Mouse (Mus musculus): ENCODE data around the gene Mcts2. TPM values are rescaled to one million over a fixed set of nuclear protein-coding genes. Genes with fewer than 3 reads are reported as not detected.

Gene Mcts2
- total and polyA plus RNA-seq, 3 experiments, result 2.7 to 3.0 TPM; not detected in 1

DNA sequence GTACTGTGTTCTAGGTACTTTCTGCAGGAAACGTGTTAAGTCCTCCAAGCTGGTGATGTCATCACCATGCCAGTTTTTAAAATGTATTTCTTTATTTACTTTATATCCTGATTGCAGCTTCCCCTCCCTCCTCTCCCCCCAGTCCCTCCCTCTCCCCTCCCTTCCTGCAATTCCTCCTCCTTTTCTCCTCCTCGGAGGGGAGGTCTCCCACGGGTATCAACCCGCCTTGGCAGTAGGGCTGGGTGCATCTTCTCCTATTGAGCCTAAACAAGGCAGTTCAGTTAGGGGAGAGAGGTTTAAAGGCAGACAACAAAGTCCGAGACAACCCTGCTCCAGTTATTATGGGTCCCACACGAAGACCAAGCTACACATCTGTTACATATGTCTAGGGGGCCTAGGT lies 48.0 kb upstream of the Mcts2 start:
- no peak overlapping the region for H3K9ac ChIP-seq (ENCODE audit: control insufficient read depth, low read depth, low read length, poor library complexity, severe bottlenecking)
- no peak for DNase-seq (ENCODE audit: low read depth, low spot score)
- no peaks in the 10 kb centered on the region for H3K36me3 ChIP-seq (ENCODE audit: control insufficient read depth in 1 of 2, insufficient read depth in 2 of 2, low read length in 2 of 2)
- H3K9me3 ChIP-seq (replicated peaks; ENCODE audit: insufficient read depth, low read length), result no peaks in the 10 kb centered on the region
- no peak for TF ChIP-seq USF2 (IDR thresholded peaks at IDR 0.05; ENCODE audit: borderline replicate concordance in 1 of 2, insufficient read depth in 1 of 2, low read depth in 1 of 2, low read length in 2 of 2)
- TF ChIP-seq MYB (IDR thresholded peaks at IDR 0.05; ENCODE audit: low read depth, low read length), result no peak
- no peak for TF ChIP-seq GATA1 (IDR thresholded peaks at IDR 0.05; ENCODE audit: low read depth, low read length)
- TF ChIP-seq ELF1 (IDR thresholded peaks at IDR 0.05; ENCODE audit: low read depth, low read length), result no peak
- TF ChIP-seq SIN3A (IDR thresholded peaks at IDR 0.05; ENCODE audit: low read length), result no peak
- TF ChIP-seq HCFC1 (IDR thresholded peaks at IDR 0.05; ENCODE audit: low read depth, low read length), result no peak
- TF ChIP-seq CHD1 (IDR thresholded peaks at IDR 0.05; ENCODE audit: low read depth, low read length), result no peak
- TF ChIP-seq TCF12 (IDR thresholded peaks at IDR 0.05; ENCODE audit: low read depth, low read length), result no peak
- TF ChIP-seq USF1 (IDR thresholded peaks at IDR 0.05; ENCODE audit: low read depth, low read length), result no peak
- no peak for TF ChIP-seq POLR2A (IDR thresholded peaks at IDR 0.05; ENCODE audit: control insufficient read depth in 1 of 2, insufficient read depth in 1 of 2, low read depth in 1 of 2, low read length in 2 of 2, poor library complexity in 1 of 2)
- TF ChIP-seq ZNF384 (IDR thresholded peaks at IDR 0.05; ENCODE audit: low read depth, low read length), result no peak
- no peak for TF ChIP-seq MAX (IDR thresholded peaks at IDR 0.05; ENCODE audit: low read length)
- no peak for TF ChIP-seq KAT2A (conservative IDR thresholded peaks at IDR 0.05; ENCODE audit: low read depth, low read length)
- no peak for TF ChIP-seq TAL1 (IDR thresholded peaks at IDR 0.05; ENCODE audit: low read length)
- no peak for TF ChIP-seq BHLHE40 (IDR thresholded peaks at IDR 0.05; ENCODE audit: borderline replicate concordance, low read depth, low read length)
- no peak for TF ChIP-seq EP300 (IDR thresholded peaks at IDR 0.05; ENCODE audit: low read depth in 1 of 2, low read length in 2 of 2)
- TF ChIP-seq MEF2A (IDR thresholded peaks at IDR 0.05; ENCODE audit: extremely low read depth, insufficient replicate concordance, low read depth, low read length, poor library complexity, severe bottlenecking), result no peak
- peaks cover 2% of the 10 kb centered on the region in 2 experiments; a peak in 3 of 4 replicates for H3K27me3 ChIP-seq (ENCODE audit: control insufficient read depth in 1 of 2, insufficient read depth in 2 of 2, low read length in 2 of 2)
- no peaks in the 10 kb centered on the region for H3K79me2 ChIP-seq (ENCODE audit: control insufficient read depth, insufficient read depth, low read length, poor library complexity)
- H3K4me1 ChIP-seq (ENCODE audit: control insufficient read depth in 1 of 2, insufficient read depth in 2 of 2, low read length in 2 of 2), result no peaks in the 10 kb centered on the region
- no peak overlapping the region for H3K4me3 ChIP-seq (ENCODE audit: control insufficient read depth in 1 of 2, insufficient read depth in 1 of 2, low read depth in 2 of 2, low read length in 2 of 2)
- H3K27ac ChIP-seq (ENCODE audit: control insufficient read depth, low read depth, low read length), result no peak overlapping the region

DNA sequence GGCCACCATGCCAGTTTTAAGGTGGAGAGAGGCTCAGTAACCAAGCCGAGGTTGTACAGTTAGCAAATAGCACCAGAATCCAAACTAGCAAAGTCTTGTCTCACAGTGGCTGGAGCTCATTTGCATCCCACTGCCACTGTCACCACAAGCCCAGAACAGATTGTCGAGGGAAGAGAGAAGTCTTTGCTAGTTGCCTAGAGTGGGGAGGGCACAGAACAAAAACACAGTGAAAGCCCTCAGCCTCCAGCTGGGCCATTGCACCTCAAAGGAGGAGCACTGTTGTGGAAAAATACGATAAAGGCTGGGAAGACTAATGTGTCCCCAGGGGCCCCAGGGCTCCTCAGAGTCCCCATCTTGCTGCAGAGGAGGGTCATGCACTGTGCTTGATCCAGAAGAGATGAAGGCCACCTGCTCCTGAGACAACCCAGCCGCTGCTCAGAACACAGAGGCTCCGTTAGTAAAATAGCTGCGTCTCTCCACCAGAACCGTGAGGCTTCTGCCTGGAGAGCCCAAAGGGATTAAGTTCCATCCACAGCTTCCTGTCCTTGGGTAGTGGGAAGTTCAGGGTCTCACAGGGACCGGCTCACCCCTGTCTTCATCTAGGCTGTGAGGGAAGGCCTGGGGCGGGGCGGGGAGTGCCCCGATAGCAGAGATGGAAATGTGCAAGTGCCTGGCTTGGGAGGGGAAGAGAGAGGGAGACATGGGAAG lies 47.3 kb upstream of the Mcts2 start:
- Histone ChIP-seq H3K79me2 (ENCODE audit: control insufficient read depth, insufficient read depth, low read length, poor library complexity) (no peaks in the 10 kb centered on the region), H3K9me3 (replicated peaks; ENCODE audit: insufficient read depth, low read length) (no peaks in the 10 kb centered on the region), H3K4me1 (ENCODE audit: control insufficient read depth in 1 of 2, insufficient read depth in 2 of 2, low read length in 2 of 2) (no peaks in the 10 kb centered on the region), H3K36me3 (ENCODE audit: control insufficient read depth in 1 of 2, insufficient read depth in 2 of 2, low read length in 2 of 2) (no peaks in the 10 kb centered on the region), H3K27ac (ENCODE audit: control insufficient read depth, low read depth, low read length) (no peak overlapping the region), H3K9ac (ENCODE audit: control insufficient read depth, low read depth, low read length, poor library complexity, severe bottlenecking) (no peak overlapping the region), H3K4me3 (ENCODE audit: control insufficient read depth in 1 of 2, insufficient read depth in 1 of 2, low read depth in 2 of 2, low read length in 2 of 2) (no peak overlapping the region), H3K27me3 (ENCODE audit: control insufficient read depth in 1 of 2, insufficient read depth in 2 of 2, low read length in 2 of 2) (peaks cover 2% of the 10 kb centered on the region in 2 experiments; a peak in 3 of 4 replicates)
- no peak for DNase-seq (ENCODE audit: low read depth, low spot score)
- no peak for TF ChIP-seq BHLHE40 (IDR thresholded peaks at IDR 0.05; ENCODE audit: borderline replicate concordance, low read depth, low read length)
- no peak for TF ChIP-seq MYB (IDR thresholded peaks at IDR 0.05; ENCODE audit: low read depth, low read length)
- TF ChIP-seq MAZ (IDR thresholded peaks at IDR 0.05; ENCODE audit: low read depth, low read length), result no peak
- TF ChIP-seq NELFE (IDR thresholded peaks at IDR 0.05; ENCODE audit: low read depth, low read length), result no peak
- no peak for TF ChIP-seq JUND (IDR thresholded peaks at IDR 0.05; ENCODE audit: low read depth, low read length)
- no peak for TF ChIP-seq SMC3 (IDR thresholded peaks at IDR 0.05; ENCODE audit: low read depth, low read length)
- TF ChIP-seq ETS1 (IDR thresholded peaks at IDR 0.05; ENCODE audit: low read depth, low read length), result no peak
- TF ChIP-seq RAD21 (IDR thresholded peaks at IDR 0.05; ENCODE audit: low read depth, low read length), result no peak
- no peak for TF ChIP-seq ZKSCAN1 (IDR thresholded peaks at IDR 0.05; ENCODE audit: low read depth, low read length)
- no peak for TF ChIP-seq ZC3H11A (IDR thresholded peaks at IDR 0.05; ENCODE audit: low read depth, low read length)
- TF ChIP-seq ZMIZ1 (IDR thresholded peaks at IDR 0.05; ENCODE audit: low read depth, low read length), result no peak
